14 mouse cellular contexts compared by ENCODE assay signal in genomic region chr11:95835832-95836231, GRCm38 (mm10). TPM values are rescaled to one million over a fixed set of nuclear protein-coding genes. Genes with fewer than 3 reads are reported as not detected.
DNase-seq lines count a peak whose midpoint lies in the region; ATAC-seq and TF ChIP-seq lines count a peak whose summit lies in the region.
"Had no signal": no experiment of that assay in that cellular context is flagged by ENCODE, and none has a peak within 500 bp of the region (broad histone marks: within the 10 kb centered on the region; RNA-seq: fewer than 3 reads in every experiment).

No protein-coding gene starts in this region.

- H3K4me3 ChIP-seq in heart, embryonic 14.5 days (ENCODE audit: control insufficient read depth in 1 of 2, insufficient read depth in 1 of 2, low read depth in 1 of 2, low read length in 2 of 2): no peak overlapping the region
- no peak overlapping the region for H3K4me3 ChIP-seq in spleen, adult 2 months (ENCODE audit: extremely low read depth, insufficient read depth, insufficient read length)
- no peak overlapping the region for H3K4me3 ChIP-seq in intestine, embryonic 16.5 days (ENCODE audit: low read length)
- H3K4me3 ChIP-seq: neural tube, embryonic 13.5 days had no signal

- no peak for ATAC-seq in heart, embryonic 14.5 days (ENCODE audit: insufficient number of reproducible peaks, insufficient read depth, low FRiP score, low read depth)
- ATAC-seq in intestine, embryonic 16.5 days: no peak
- ATAC-seq: midbrain, embryonic 16.5 days had no signal

- H3K9me3 ChIP-seq in heart, embryonic 14.5 days (ENCODE audit: control insufficient read depth, low read length): no peaks in the 10 kb centered on the region
- H3K9me3 ChIP-seq in intestine, embryonic 16.5 days (ENCODE audit: control insufficient read depth, low read length): no peaks in the 10 kb centered on the region
- H3K9me3 ChIP-seq: neural tube, embryonic 13.5 days had no signal

- H3K4me1 ChIP-seq in heart, embryonic 14.5 days (ENCODE audit: control insufficient read depth in 2 of 2, insufficient read depth in 2 of 2, low read length in 2 of 2): peaks cover 40 to 56% of the 10 kb centered on the region in 2 experiments
- H3K4me1 ChIP-seq in spleen, adult 2 months (ENCODE audit: control insufficient read depth, insufficient read depth, insufficient read length): peaks cover 61% of the 10 kb centered on the region
- H3K4me1 ChIP-seq in intestine, embryonic 16.5 days (ENCODE audit: control insufficient read depth, insufficient read depth, low read length): peaks cover 46% of the 10 kb centered on the region

- no peak for TF ChIP-seq POLR2A in spleen, adult 2 months (IDR thresholded peaks at IDR 0.05; ENCODE audit: low read depth, low read length)

- peaks cover 6% of the 10 kb centered on the region; the same call in 1 of the 2 replicates for H3K36me3 ChIP-seq in heart, embryonic 14.5 days (ENCODE audit: control insufficient read depth, insufficient read depth, low read length)
- peaks cover 17% of the 10 kb centered on the region for H3K36me3 ChIP-seq in spleen, adult 2 months (ENCODE audit: control insufficient read depth, insufficient read depth, low read length)
- no peaks in the 10 kb centered on the region for H3K36me3 ChIP-seq in intestine, embryonic 16.5 days (ENCODE audit: control insufficient read depth, insufficient read depth, low read length)
- H3K36me3 ChIP-seq: neural tube, embryonic 13.5 days had no signal

- peaks cover 32% of the 10 kb centered on the region for H3K27me3 ChIP-seq in heart, embryonic 14.5 days (ENCODE audit: control insufficient read depth, insufficient read depth, low read length)
- H3K27me3 ChIP-seq in spleen, adult 2 months (ENCODE audit: control insufficient read depth, insufficient read depth, low read length): no peaks in the 10 kb centered on the region
- H3K27me3 ChIP-seq in intestine, embryonic 16.5 days (replicated peaks; ENCODE audit: control insufficient read depth, insufficient read depth, low read length): peaks cover 36% of the 10 kb centered on the region

- TF ChIP-seq CTCF in spleen, adult 2 months (IDR thresholded peaks at IDR 0.05; ENCODE audit: extremely low read depth, insufficient read depth, insufficient read length, insufficient replicate concordance): no peak

- WGBS in heart, embryonic 14.5 days: 22% methylated on average over 6 of the region's 6 CpGs
- 45% methylated on average over 6 of the region's 6 CpGs for WGBS in spleen, adult 2 months
- 39% methylated on average over 6 of the region's 6 CpGs for WGBS in intestine, embryonic 16.5 days

- DNase-seq in heart, adult 8-10 months (ENCODE audit: low spot score): no peak
- no peak for DNase-seq in spleen, adult 2 months (ENCODE audit: low read depth in 1 of 2, low spot score in 2 of 2)
- no peak for DNase-seq in spleen, adult 18-20 months
- DNase-seq in left cerebral cortex, adult 8-10 months (ENCODE audit: low spot score in 2 of 2): no peak
- no peak for DNase-seq in spleen, postnatal 14 days (ENCODE audit: low spot score in 2 of 2)
- DNase-seq: adrenal gland, adult 2 months; kidney, adult 18-20 months had no signal

- no peak overlapping the region for H3K9ac ChIP-seq in heart, embryonic 14.5 days (ENCODE audit: low read length)
- H3K9ac ChIP-seq in intestine, embryonic 16.5 days (ENCODE audit: low read depth, low read length): 0 out of 2 replicates have a peak overlapping the region, but pooled peaks have one; percentile 19
- H3K9ac ChIP-seq: lung, embryonic 14.5 days; neural tube, embryonic 13.5 days had no signal

- H3K4me2 ChIP-seq in heart, embryonic 14.5 days (ENCODE audit: low read length): peak overlapping the region; percentile 31
- 0 out of 2 replicates have a peak overlapping the region, but pooled peaks have one; percentile 17 for H3K4me2 ChIP-seq in intestine, embryonic 16.5 days (ENCODE audit: low read depth, low read length)
- H3K4me2 ChIP-seq: lung, embryonic 14.5 days; neural tube, embryonic 13.5 days had no signal

- peak overlapping the region in 1 of 2 experiments; percentile 55; a peak in 2 of 4 replicates for H3K27ac ChIP-seq in heart, embryonic 14.5 days (replicated peaks in 1 of 2; ENCODE audit: control insufficient read depth in 1 of 2, insufficient read depth in 1 of 2, low read depth in 2 of 2, low read length in 2 of 2)
- peak overlapping the region; percentile 71 for H3K27ac ChIP-seq in spleen, adult 2 months (ENCODE audit: insufficient read depth, low read length)
- H3K27ac ChIP-seq in intestine, embryonic 16.5 days (ENCODE audit: low read length): peak overlapping the region; percentile 37
- H3K27ac ChIP-seq: neural tube, embryonic 13.5 days had no signal

RNA-seq across cellular contexts. Expression of gene Gngt2, which starts 1.2 kb away (rescaled TPM):
- 34.1 and 34.2 TPM in 2 replicates for polyA plus RNA-seq in heart, embryonic 14.5 days (2014; fragmentation: Nextera tagmentation; extraction: Ambion mirVana)
- 10 to 100 TPM; 11.6 to 19.0 (median 15.7) TPM for total RNA-seq in heart, adult 8-10 months (2022)
- polyA plus RNA-seq in spleen, adult 2 months (2012; rRNA removed): 28.3 and 30.4 TPM in 2 replicates
- 17.3 and 17.4 TPM in 2 replicates for polyA plus RNA-seq in intestine, embryonic 16.5 days (2015; fragmentation: Nextera tagmentation; extraction: Ambion mirVana)
- 10 to 100 TPM in 1 of 4 experiments, 1 to 10 TPM in 3; 2.3 to 14.5 (median 5.2) TPM for total RNA-seq in left cerebral cortex, adult 8-10 months (2022)

RNA-seq across cellular contexts. Expression of gene Abi3, which starts 6.4 kb away (rescaled TPM):
- 9.0 and 11.4 TPM in 2 replicates for polyA plus RNA-seq in heart, embryonic 14.5 days (2014; fragmentation: Nextera tagmentation; extraction: Ambion mirVana)
- total RNA-seq in heart, adult 8-10 months (2022): 10 to 100 TPM in 1 of 4 experiments, 1 to 10 TPM in 3; 7.3 to 10.8 (median 8.8) TPM
- polyA plus RNA-seq in spleen, adult 2 months (2012; rRNA removed): 166 and 238 TPM in 2 replicates
- polyA plus RNA-seq in intestine, embryonic 16.5 days (2015; fragmentation: Nextera tagmentation; extraction: Ambion mirVana): 8.7 and 10.3 TPM in 2 replicates
- 10 to 100 TPM in 2 of 4 experiments, 1 to 10 TPM in 2; 5.9 to 21.5 (median 10.1) TPM for total RNA-seq in left cerebral cortex, adult 8-10 months (2022)

RNA-seq across cellular contexts. Expression of gene Phospho1, which starts 11.5 kb away (rescaled TPM):
- polyA plus RNA-seq in heart, embryonic 14.5 days (2014; fragmentation: Nextera tagmentation; extraction: Ambion mirVana): 2.9 and 4.4 TPM in 2 replicates
- total RNA-seq in heart, adult 8-10 months (2022): 100 to 1,000 TPM; 171 to 185 (median 175) TPM
- polyA plus RNA-seq in spleen, adult 2 months (2012; rRNA removed): 34.5 and 42.5 TPM in 2 replicates
- 0.43 and 0.51 TPM in 2 replicates for polyA plus RNA-seq in intestine, embryonic 16.5 days (2015; fragmentation: Nextera tagmentation; extraction: Ambion mirVana)
- total RNA-seq in left cerebral cortex, adult 8-10 months (2022): 10 to 100 TPM; 60.8 to 75.0 (median 67.2) TPM
- polyA plus RNA-seq: embryonic facial prominence, embryonic 11.5 days; hindbrain, embryonic 11.5 days; lung, embryonic 14.5 days; neural tube, embryonic 13.5 days had no signal

Comparison
In these comparisons a context has a peak if more than half of its experiments do, and no peak if none do; other contexts are left out.
1. RNA of gene Abi3, which starts 6.4 kb away (polyA plus RNA-seq): 166 to 238 TPM in spleen, adult 2 months; 8.7 to 10.3 TPM in intestine, embryonic 16.5 days and 9.0 to 11.4 TPM in heart, embryonic 14.5 days; every median in the first group is over 10 times any median in the second.